In the genomic region with DNA sequence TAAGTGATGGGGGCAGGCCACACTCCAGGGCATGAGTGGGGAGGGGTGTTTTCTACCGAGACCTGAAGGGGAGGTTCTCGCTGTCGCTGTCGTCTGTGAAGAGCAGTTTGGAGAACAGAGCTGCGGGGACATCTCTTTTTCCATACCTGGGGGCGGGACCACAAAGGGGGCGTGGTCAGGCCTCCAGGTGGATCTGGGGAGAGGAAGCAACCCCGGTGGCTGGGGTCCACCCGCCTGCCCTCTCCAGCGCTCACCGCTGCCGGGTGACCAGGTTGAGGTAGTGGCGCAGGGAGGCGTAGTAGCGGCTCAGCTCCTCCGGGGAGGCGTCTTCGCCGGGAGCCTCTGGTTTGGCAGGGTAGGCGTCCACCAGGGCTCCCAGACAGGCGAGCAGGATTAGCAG, we compare ENCODE assay signal across 11 mouse cellular contexts. TPM values are rescaled to one million over a fixed set of nuclear protein-coding genes. Genes with fewer than 3 reads are reported as not detected.
A peak's percentile ranks its signal among the peaks of the same experiment; 100 is the strongest.
DNase-seq lines count a peak whose midpoint lies in the region; ATAC-seq and TF ChIP-seq lines count a peak whose summit lies in the region.
"Had no signal": no experiment of that assay in that cellular context is flagged by ENCODE, and none has a peak within 500 bp of the region (broad histone marks: within the 10 kb centered on the region; RNA-seq: fewer than 3 reads in every experiment).

No protein-coding gene starts in this region.

- H3K36me3 ChIP-seq in kidney, embryonic 14.5 days (ENCODE audit: control insufficient read depth, insufficient read depth, low read length): no peaks in the 10 kb centered on the region
- no peaks in the 10 kb centered on the region for H3K36me3 ChIP-seq in neural tube, embryonic 12.5 days
- H3K36me3 ChIP-seq in neural tube, embryonic 15.5 days: no peaks in the 10 kb centered on the region
- no peaks in the 10 kb centered on the region for H3K36me3 ChIP-seq in hindbrain, embryonic 16.5 days (ENCODE audit: control insufficient read depth, insufficient read depth, low read length)
- no peaks in the 10 kb centered on the region for H3K36me3 ChIP-seq in stomach, postnatal 0 days (ENCODE audit: control insufficient read depth, insufficient read depth, low read length)

- DNase-seq in kidney, adult 9 months: no peak
- DNase-seq in stomach, postnatal 0 days (ENCODE audit: low spot score): peak; percentile 27
- no peak for DNase-seq in retina, embryonic 14.5 days (ENCODE audit: low spot score)
- DNase-seq: adrenal gland, adult 2 months; cerebellum, adult 18-20 months had no signal

- H3K9me3 ChIP-seq in kidney, embryonic 14.5 days (ENCODE audit: control insufficient read depth, low read length): no peaks in the 10 kb centered on the region
- no peaks in the 10 kb centered on the region for H3K9me3 ChIP-seq in neural tube, embryonic 12.5 days
- H3K9me3 ChIP-seq in neural tube, embryonic 15.5 days (replicated peaks): no peaks in the 10 kb centered on the region
- no peaks in the 10 kb centered on the region for H3K9me3 ChIP-seq in hindbrain, embryonic 16.5 days (ENCODE audit: control insufficient read depth, low read length)
- no peaks in the 10 kb centered on the region for H3K9me3 ChIP-seq in stomach, postnatal 0 days (ENCODE audit: control insufficient read depth, low read length)

- no peak overlapping the region for H3K9ac ChIP-seq in kidney, embryonic 14.5 days (ENCODE audit: low read depth, low read length)
- no peak overlapping the region for H3K9ac ChIP-seq in neural tube, embryonic 12.5 days
- H3K9ac ChIP-seq in neural tube, embryonic 15.5 days (replicated peaks): no peak overlapping the region
- H3K9ac ChIP-seq in hindbrain, embryonic 16.5 days (ENCODE audit: low read depth, low read length): no peak overlapping the region
- H3K9ac ChIP-seq in stomach, postnatal 0 days (ENCODE audit: low read length): no peak overlapping the region

- peaks cover 48% of the 10 kb centered on the region for H3K27me3 ChIP-seq in kidney, embryonic 14.5 days (ENCODE audit: control insufficient read depth, insufficient read depth, low read length)
- H3K27me3 ChIP-seq in neural tube, embryonic 12.5 days (replicated peaks): peaks cover 64% of the 10 kb centered on the region
- peaks cover 75% of the 10 kb centered on the region for H3K27me3 ChIP-seq in neural tube, embryonic 15.5 days (replicated peaks)
- H3K27me3 ChIP-seq in hindbrain, embryonic 16.5 days (replicated peaks; ENCODE audit: control insufficient read depth, insufficient read depth, low read length): peaks cover 49% of the 10 kb centered on the region
- peaks cover 13% of the 10 kb centered on the region for H3K27me3 ChIP-seq in stomach, postnatal 0 days (ENCODE audit: control insufficient read depth, insufficient read depth, low read length)

- TF ChIP-seq CTCF in stomach, postnatal 0 days (IDR thresholded peaks at IDR 0.05; ENCODE audit: low read depth): no peak

- H3K4me2 ChIP-seq in kidney, embryonic 14.5 days (replicated peaks; ENCODE audit: low read depth, low read length): no peak overlapping the region; the same call in 1 of the 2 replicates
- 0 out of 2 replicates have a peak overlapping the region, but pooled peaks have one; percentile 16 for H3K4me2 ChIP-seq in neural tube, embryonic 12.5 days (replicated peaks)
- H3K4me2 ChIP-seq in neural tube, embryonic 15.5 days: no peak overlapping the region
- H3K4me2 ChIP-seq in hindbrain, embryonic 16.5 days (ENCODE audit: low read length): peak overlapping the region; percentile 12; the same call in 1 of the 2 replicates
- H3K4me2 ChIP-seq in stomach, postnatal 0 days (replicated peaks; ENCODE audit: low read depth): no peak overlapping the region; the same call in 1 of the 2 replicates

- ATAC-seq in kidney, embryonic 14.5 days (ENCODE audit: low FRiP score, low TSS enrichment): no peak
- no peak for ATAC-seq in neural tube, embryonic 12.5 days (ENCODE audit: low FRiP score, low read depth)
- ATAC-seq in neural tube, embryonic 15.5 days (ENCODE audit: low FRiP score): no peak
- no peak for ATAC-seq in hindbrain, embryonic 16.5 days
- ATAC-seq in stomach, postnatal 0 days (ENCODE audit: low FRiP score, low TSS enrichment): no peak

- no peak for TF ChIP-seq EP300 in stomach, postnatal 0 days (optimal IDR thresholded peaks at IDR 0.05)

- WGBS in kidney, embryonic 14.5 days: 1% methylated on average over 21 of the region's 21 CpGs
- 6% methylated on average over 21 of the region's 21 CpGs for WGBS in neural tube, embryonic 12.5 days
- WGBS in neural tube, embryonic 15.5 days: 2% methylated on average over 18 of the region's 21 CpGs
- WGBS in hindbrain, embryonic 16.5 days: 2% methylated on average over 19 of the region's 21 CpGs
- WGBS in stomach, postnatal 0 days: 5% methylated on average over 17 of the region's 21 CpGs

- no peak overlapping the region for H3K27ac ChIP-seq in kidney, embryonic 14.5 days (ENCODE audit: low read depth, low read length)
- H3K27ac ChIP-seq in neural tube, embryonic 12.5 days: no peak overlapping the region
- H3K27ac ChIP-seq in neural tube, embryonic 15.5 days (replicated peaks): no peak overlapping the region
- H3K27ac ChIP-seq in hindbrain, embryonic 16.5 days (ENCODE audit: low read depth, low read length): no peak overlapping the region
- no peak overlapping the region for H3K27ac ChIP-seq in stomach, postnatal 0 days (replicated peaks)

- peaks cover 6% of the 10 kb centered on the region; the same call in 1 of the 2 replicates for H3K4me1 ChIP-seq in kidney, embryonic 14.5 days (ENCODE audit: control insufficient read depth, insufficient read depth, low read length)
- no peaks in the 10 kb centered on the region for H3K4me1 ChIP-seq in neural tube, embryonic 12.5 days
- H3K4me1 ChIP-seq in neural tube, embryonic 15.5 days: 0 out of 2 replicates have a peak, but pooled peaks cover 3% of the 10 kb centered on the region
- H3K4me1 ChIP-seq in hindbrain, embryonic 16.5 days (ENCODE audit: control insufficient read depth, insufficient read depth, low read depth, low read length): peaks cover 3% of the 10 kb centered on the region
- H3K4me1 ChIP-seq in stomach, postnatal 0 days (replicated peaks; ENCODE audit: control insufficient read depth, insufficient read depth): no peaks in the 10 kb centered on the region

- peak overlapping the region; percentile 10; the same call in 1 of the 2 replicates for H3K4me3 ChIP-seq in kidney, embryonic 14.5 days (ENCODE audit: low read length)
- no peak overlapping the region for H3K4me3 ChIP-seq in neural tube, embryonic 12.5 days
- no peak overlapping the region for H3K4me3 ChIP-seq in neural tube, embryonic 15.5 days (replicated peaks)
- H3K4me3 ChIP-seq in hindbrain, embryonic 16.5 days (ENCODE audit: low read length): no peak overlapping the region
- peak overlapping the region; percentile 10; the same call in 1 of the 2 replicates for H3K4me3 ChIP-seq in stomach, postnatal 0 days (ENCODE audit: low read depth, low read length)

RNA-seq across cellular contexts. Expression of gene Pyy, which starts 0.7 kb away (rescaled TPM):
- polyA plus RNA-seq in kidney, embryonic 14.5 days (2014; fragmentation: Nextera tagmentation; extraction: Ambion mirVana): not detected in 2 replicates
- polyA plus RNA-seq in neural tube, embryonic 12.5 days (2016; fragmentation: Nextera tagmentation; extraction: Ambion mirVana): 1.1 TPM in 1 of 2 replicates, not detected in the other
- 1.0 and 7.8 TPM in 2 replicates for polyA plus RNA-seq in neural tube, embryonic 15.5 days (2015; fragmentation: Nextera tagmentation; extraction: Ambion mirVana)
- 3.4 and 3.7 TPM in 2 replicates for polyA plus RNA-seq in hindbrain, embryonic 16.5 days (2015; fragmentation: Nextera tagmentation; extraction: Ambion mirVana)
- 63.0 and 64.3 TPM in 2 replicates for polyA plus RNA-seq in stomach, postnatal 0 days (2015; fragmentation: Nextera tagmentation; extraction: Ambion mirVana)
- polyA plus RNA-seq: adrenal gland, adult 2 months; spleen, adult 2 months; urinary bladder, adult 2 months had no signal

RNA-seq across cellular contexts. Expression of gene Ppy, which starts 5.8 kb away (rescaled TPM):
- polyA plus RNA-seq in kidney, embryonic 14.5 days (2014; fragmentation: Nextera tagmentation; extraction: Ambion mirVana): not detected in 2 replicates
- polyA plus RNA-seq in neural tube, embryonic 12.5 days (2016; fragmentation: Nextera tagmentation; extraction: Ambion mirVana): not detected in 2 replicates
- polyA plus RNA-seq in neural tube, embryonic 15.5 days (2015; fragmentation: Nextera tagmentation; extraction: Ambion mirVana): 0.36 TPM in 1 of 2 replicates, not detected in the other
- polyA plus RNA-seq in hindbrain, embryonic 16.5 days (2015; fragmentation: Nextera tagmentation; extraction: Ambion mirVana): not detected in 2 replicates
- 3.3 and 5.4 TPM in 2 replicates for polyA plus RNA-seq in stomach, postnatal 0 days (2015; fragmentation: Nextera tagmentation; extraction: Ambion mirVana)
- polyA plus RNA-seq: adrenal gland, adult 2 months had no signal

RNA-seq across cellular contexts. Expression of gene Mpp2, which starts 18.6 kb away (rescaled TPM):
- polyA plus RNA-seq in kidney, embryonic 14.5 days (2014; fragmentation: Nextera tagmentation; extraction: Ambion mirVana): 6.9 and 10.3 TPM in 2 replicates
- 23.9 and 25.4 TPM in 2 replicates for polyA plus RNA-seq in neural tube, embryonic 12.5 days (2016; fragmentation: Nextera tagmentation; extraction: Ambion mirVana)
- polyA plus RNA-seq in neural tube, embryonic 15.5 days (2015; fragmentation: Nextera tagmentation; extraction: Ambion mirVana): 30.4 and 31.8 TPM in 2 replicates
- polyA plus RNA-seq in hindbrain, embryonic 16.5 days (2015; fragmentation: Nextera tagmentation; extraction: Ambion mirVana): 37.6 and 41.1 TPM in 2 replicates
- polyA plus RNA-seq in stomach, postnatal 0 days (2015; fragmentation: Nextera tagmentation; extraction: Ambion mirVana): 2.8 and 3.4 TPM in 2 replicates

RNA-seq across cellular contexts. Expression of gene Nags, which starts 38.4 kb away (rescaled TPM):
- 0.09 TPM in 1 of 2 replicates, not detected in the other for polyA plus RNA-seq in kidney, embryonic 14.5 days (2014; fragmentation: Nextera tagmentation; extraction: Ambion mirVana)
- polyA plus RNA-seq in neural tube, embryonic 12.5 days (2016; fragmentation: Nextera tagmentation; extraction: Ambion mirVana): not detected in 2 replicates
- polyA plus RNA-seq in neural tube, embryonic 15.5 days (2015; fragmentation: Nextera tagmentation; extraction: Ambion mirVana): 0.10 TPM in 1 of 2 replicates, not detected in the other
- polyA plus RNA-seq in hindbrain, embryonic 16.5 days (2015; fragmentation: Nextera tagmentation; extraction: Ambion mirVana): 0.09 TPM in 1 of 2 replicates, not detected in the other
- 0.07 TPM in 1 of 2 replicates, not detected in the other for polyA plus RNA-seq in stomach, postnatal 0 days (2015; fragmentation: Nextera tagmentation; extraction: Ambion mirVana)

RNA-seq across cellular contexts. Expression of gene Tmem101, which starts 49.3 kb away (rescaled TPM):
- polyA plus RNA-seq in kidney, embryonic 14.5 days (2014; fragmentation: Nextera tagmentation; extraction: Ambion mirVana): 26.5 and 28.2 TPM in 2 replicates
- 35.3 and 37.3 TPM in 2 replicates for polyA plus RNA-seq in neural tube, embryonic 12.5 days (2016; fragmentation: Nextera tagmentation; extraction: Ambion mirVana)
- polyA plus RNA-seq in neural tube, embryonic 15.5 days (2015; fragmentation: Nextera tagmentation; extraction: Ambion mirVana): 41.2 and 41.5 TPM in 2 replicates
- polyA plus RNA-seq in hindbrain, embryonic 16.5 days (2015; fragmentation: Nextera tagmentation; extraction: Ambion mirVana): 42.2 and 47.7 TPM in 2 replicates
- 13.8 and 14.5 TPM in 2 replicates for polyA plus RNA-seq in stomach, postnatal 0 days (2015; fragmentation: Nextera tagmentation; extraction: Ambion mirVana)

Comparison
In these comparisons a context has a peak if more than half of its experiments do, and no peak if none do; other contexts are left out.
1. H3K4me2 ChIP-seq: peak in neural tube, embryonic 12.5 days (single experiment) and hindbrain, embryonic 16.5 days (single experiment); none in kidney, embryonic 14.5 days (single experiment), neural tube, embryonic 15.5 days (single experiment) and stomach, postnatal 0 days (single experiment).
2. H3K4me3 ChIP-seq: peak in kidney, embryonic 14.5 days (single experiment) and stomach, postnatal 0 days (single experiment); none in neural tube, embryonic 12.5 days (single experiment), neural tube, embryonic 15.5 days (single experiment) and hindbrain, embryonic 16.5 days (single experiment).